Mouse (Mus musculus) MEL (cell line): ENCODE measurements at regions not wholly inside any gene's neighbourhood (a gene's known extent, or its start where the extent isn't known, plus 50 kb on each side); places are given as distances from the start of the nearest gene placed in this dataset.

Experiments used
- DNase-seq: peaks from one replicate; pipeline ENCODE4 v3.0.0; 2011; ENCODE audit warnings: low read depth, low spot score
- H3K27ac ChIP-seq: 2 replicates; pipeline ENCODE4 v1.5.1; 2012; ENCODE audit warnings: low read depth, mild to moderate bottlenecking, control low read depth, low read length, moderate library complexity; ENCODE audit not compliant: control insufficient read depth
- H3K27me3 ChIP-seq, 2 experiments: fragments of 150-350 bp in 1 of 2; sonication (generic) in 1 of 2; 2 replicates each; pipeline ENCODE4 v1.6.1; 2012; ENCODE audit warnings: low read length in 2 of 2, mild to moderate bottlenecking in 2 of 2, improper control_type of control experiment in 1 of 2, moderate library complexity in 1 of 2; ENCODE audit not compliant: insufficient read depth in 2 of 2, control insufficient read depth in 1 of 2
- H3K36me3 ChIP-seq, 2 experiments: 2 replicates each; pipeline ENCODE4 v1.6.1; 2012 to 2014; ENCODE audit warnings: low read length in 2 of 2, improper control_type of control experiment in 1 of 2, inconsistent platforms in 1 of 2, mild to moderate bottlenecking in 1 of 2; ENCODE audit not compliant: insufficient read depth in 2 of 2, control insufficient read depth in 1 of 2
- H3K4me1 ChIP-seq, 2 experiments: fragments of 150-350 bp in 1 of 2; sonication (generic) in 1 of 2; 2 replicates each; pipeline ENCODE4 v1.6.1; 2012; ENCODE audit warnings: low read length in 2 of 2, improper control_type of control experiment in 1 of 2, mild to moderate bottlenecking in 1 of 2; ENCODE audit not compliant: insufficient read depth in 2 of 2, control insufficient read depth in 1 of 2
- H3K4me3 ChIP-seq, 2 experiments: fragments of 150-350 bp in 1 of 2; sonication (generic) in 1 of 2; 2 replicates each; pipeline ENCODE4 v1.5.1; 2012; ENCODE audit warnings: low read depth in 2 of 2, low read length in 2 of 2, mild to moderate bottlenecking in 2 of 2, moderate library complexity in 2 of 2, control low read depth in 1 of 2, improper control_type of control experiment in 1 of 2; ENCODE audit not compliant: control insufficient read depth in 1 of 2, insufficient read depth in 1 of 2
- H3K79me2 ChIP-seq: 2 replicates; pipeline ENCODE4 v1.6.1; 2012; ENCODE audit warnings: mild to moderate bottlenecking, low read length, moderate library complexity; ENCODE audit not compliant: control insufficient read depth, poor library complexity, insufficient read depth
- H3K9ac ChIP-seq: 2 replicates; pipeline ENCODE4 v1.6.1; 2012; ENCODE audit warnings: low read depth, mild to moderate bottlenecking, control low read depth, low read length, moderate library complexity; ENCODE audit not compliant: control insufficient read depth, poor library complexity, severe bottlenecking
- H3K9me3 ChIP-seq: fragments of 150-350 bp; sonication (generic); replicated peaks from 2 replicates; pipeline ENCODE4 v1.6.1; 2012; ENCODE audit warnings: mild to moderate bottlenecking, low read length, improper control_type of control experiment, moderate library complexity; ENCODE audit not compliant: insufficient read depth
- BHLHE40 ChIP-seq: IDR thresholded peaks from 2 replicates; pipeline ENCODE4 v1.6.1; 2012; ENCODE audit warnings: low read depth, mild to moderate bottlenecking, inconsistent platforms, low read length, improper control_type of control experiment, borderline replicate concordance
- CHD1 ChIP-seq: IDR thresholded peaks from 2 replicates; pipeline ENCODE4 v1.6.1; 2012; ENCODE audit warnings: low read depth, mild to moderate bottlenecking, inconsistent platforms, low read length, improper control_type of control experiment
- CTCF ChIP-seq, 3 experiments: IDR thresholded peaks in 2 of 3; conservative IDR thresholded peaks in 1 of 3; 2 replicates each; pipeline ENCODE4 v1.5.1; 2011 to 2012; ENCODE audit warnings: low read length in 3 of 3, low read depth in 2 of 3, mild to moderate bottlenecking in 2 of 3, improper control_type of control experiment in 1 of 3, inconsistent platforms in 1 of 3, mixed read lengths in 1 of 3, moderate library complexity in 1 of 3; ENCODE audit not compliant: control insufficient read depth in 1 of 3, insufficient read depth in 1 of 3, poor library complexity in 1 of 3, severe bottlenecking in 1 of 3
- EP300 ChIP-seq, 2 experiments: IDR thresholded peaks; 2 replicates each; pipeline ENCODE4 v1.6.1; 2011; ENCODE audit warnings: improper control_type of control experiment in 2 of 2, low read length in 2 of 2, low read depth in 1 of 2, mild to moderate bottlenecking in 1 of 2
- JUND ChIP-seq: IDR thresholded peaks from 2 replicates; pipeline ENCODE4 v1.6.1; 2011; ENCODE audit warnings: low read depth, mild to moderate bottlenecking, improper control_type of control experiment, low read length
- MXI1 ChIP-seq: IDR thresholded peaks from 2 replicates; pipeline ENCODE4 v1.6.1; 2011; ENCODE audit warnings: mild to moderate bottlenecking, low read depth, low read length, improper control_type of control experiment
- MYC ChIP-seq: IDR thresholded peaks from 2 replicates; pipeline ENCODE4 v1.6.1; 2011; ENCODE audit warnings: low read depth, mild to moderate bottlenecking, low read length, improper control_type of control experiment, moderate library complexity
- POLR2AphosphoS2 ChIP-seq: IDR thresholded peaks from 2 replicates; pipeline ENCODE4 v1.6.1; 2011; ENCODE audit warnings: low read length, improper control_type of control experiment
- SMC3 ChIP-seq: IDR thresholded peaks from 2 replicates; pipeline ENCODE4 v1.6.1; 2011; ENCODE audit warnings: low read depth, low read length, improper control_type of control experiment
- TAL1 ChIP-seq: IDR thresholded peaks from 2 replicates; pipeline ENCODE4 v1.6.1; 2012; ENCODE audit warnings: mild to moderate bottlenecking, inconsistent platforms, low read length, moderate library complexity, mixed read lengths
- TBP ChIP-seq: IDR thresholded peaks from 2 replicates; pipeline ENCODE4 v1.8.0; 2011; ENCODE audit warnings: low read depth, low read length, improper control_type of control experiment
- USF2 ChIP-seq, 2 experiments: IDR thresholded peaks; 2 replicates each; pipeline ENCODE4 v1.6.1; 2011 to 2012; ENCODE audit warnings: improper control_type of control experiment in 2 of 2, low read length in 2 of 2, borderline replicate concordance in 1 of 2, inconsistent platforms in 1 of 2, low read depth in 1 of 2, mild to moderate bottlenecking in 1 of 2; ENCODE audit not compliant: insufficient read depth in 1 of 2

DNA sequence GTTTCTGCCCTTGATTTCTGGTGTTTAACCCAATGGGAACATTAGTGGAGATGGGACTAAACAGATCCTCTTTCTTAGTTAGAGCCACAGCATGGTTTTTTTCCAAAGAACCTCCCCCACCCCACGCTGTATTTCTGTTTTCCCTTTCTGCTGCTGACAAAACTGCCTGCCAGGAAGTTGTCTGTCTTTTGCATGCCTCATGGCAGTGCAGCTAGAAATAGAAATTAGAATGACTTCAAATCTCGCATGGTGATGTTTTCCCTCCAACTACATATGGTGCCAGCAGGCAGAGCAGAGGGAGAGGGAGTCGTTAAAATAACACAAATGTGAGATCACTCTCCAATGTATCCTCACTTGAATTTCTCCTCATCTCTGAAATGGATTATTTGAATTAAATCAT lies 101.0 kb upstream of the Ankrd55 start:
- Histone ChIP-seq H3K4me1 (no peaks in the 10 kb centered on the region), H3K9ac (no peak overlapping the region), H3K27ac (no peak overlapping the region), H3K9me3 (no peaks in the 10 kb centered on the region)
- TF ChIP-seq USF2 (IDR thresholded peaks at IDR 0.05; ENCODE audit: borderline replicate concordance in 1 of 2, insufficient read depth in 1 of 2, low read depth in 1 of 2, low read length in 2 of 2), result no peak
- TF ChIP-seq, all 39 proteins: peak for 0
- Histone ChIP-seq H3K4me3 (no peak overlapping the region), H3K36me3 (no peaks in the 10 kb centered on the region), H3K27me3 (no peaks in the 10 kb centered on the region), H3K79me2 (no peaks in the 10 kb centered on the region)
- no peak for DNase-seq

DNA sequence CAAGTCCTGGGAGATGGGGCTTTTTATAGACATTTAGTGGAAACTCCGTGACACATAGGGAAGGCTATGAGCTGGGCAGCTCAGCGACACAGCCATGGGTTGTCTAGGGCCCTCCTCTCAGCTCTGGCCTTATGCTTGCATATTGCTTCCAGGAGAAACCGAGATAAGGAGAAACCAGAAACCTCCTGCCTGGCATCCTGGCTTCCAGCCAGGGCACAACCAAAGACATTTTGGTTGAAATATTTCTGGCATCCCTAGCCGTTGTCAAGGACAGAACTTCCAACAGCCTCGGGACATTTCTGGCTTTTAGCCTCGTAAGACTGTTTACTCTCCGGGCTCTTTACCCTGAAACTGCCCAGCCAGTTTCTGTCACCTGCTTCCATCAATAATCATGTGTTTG lies 99.9 kb upstream of the Ankrd55 start:
- Histone ChIP-seq H3K4me1 (no peaks in the 10 kb centered on the region), H3K9ac (no peak overlapping the region)
- no peak for TF ChIP-seq SMC3
- TF ChIP-seq, all 39 proteins: peak for 0
- DNase-seq, result no peak
- Histone ChIP-seq H3K9me3 (no peaks in the 10 kb centered on the region), H3K4me3 (no peak overlapping the region), H3K27ac (no peak overlapping the region), H3K27me3 (no peaks in the 10 kb centered on the region), H3K36me3 (no peaks in the 10 kb centered on the region), H3K79me2 (no peaks in the 10 kb centered on the region)

DNA sequence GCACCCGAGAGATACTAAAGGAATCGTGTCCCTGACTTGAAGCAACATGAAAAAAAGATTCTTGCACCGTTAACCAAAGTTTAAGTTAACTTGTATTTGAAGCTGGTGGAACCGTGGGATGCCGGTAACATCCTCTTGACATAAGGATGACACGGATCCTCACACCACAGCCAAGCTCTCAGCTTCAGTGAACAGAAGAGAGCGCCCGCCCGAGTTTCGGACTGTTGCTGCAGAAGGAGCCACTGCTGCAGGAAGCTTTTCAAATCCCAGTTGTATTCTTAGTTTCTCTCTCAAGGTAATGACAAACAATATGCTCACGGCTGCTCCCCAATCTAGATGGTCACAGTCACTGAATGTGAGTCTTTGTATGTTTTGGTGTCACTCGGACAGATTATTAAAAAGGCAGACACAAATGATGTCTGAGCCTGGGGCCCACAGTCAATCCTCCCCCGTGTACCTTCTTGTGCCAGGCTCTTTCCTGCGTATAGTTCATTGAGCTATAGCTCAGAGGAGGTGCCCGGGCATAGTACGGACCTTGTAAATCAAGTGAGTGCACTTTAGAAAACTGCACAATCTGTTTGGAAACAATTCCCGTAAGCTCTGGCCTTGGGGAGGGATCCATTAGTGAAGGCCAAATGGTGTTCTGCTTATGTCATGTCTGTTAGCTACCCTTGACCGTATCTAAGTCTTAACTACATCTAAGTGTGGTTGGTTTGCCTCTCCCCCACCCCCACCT lies 99.3 kb upstream of the Ankrd55 start:
- Histone ChIP-seq H3K36me3 (no peaks in the 10 kb centered on the region), H3K27ac (no peak overlapping the region)
- TF ChIP-seq TBP (no peak), MYC (no peak), CTCF (IDR thresholded peaks at IDR 0.05 in 2 of 3, conservative IDR thresholded peaks at IDR 0.05 in 1 of 3; ENCODE audit: control insufficient read depth in 1 of 3, insufficient read depth in 1 of 3, low read depth in 2 of 3, low read length in 3 of 3, poor library complexity in 1 of 3, severe bottlenecking in 1 of 3) (no peak), POLR2AphosphoS2 (no peak), EP300 (IDR thresholded peaks at IDR 0.05; ENCODE audit: low read depth in 1 of 2, low read length in 2 of 2) (no peak), MXI1 (no peak), CHD1 (no peak), BHLHE40 (no peak), JUND (no peak), TAL1 (no peak)
- TF ChIP-seq, all 39 proteins: peak for 0
- no peaks in the 10 kb centered on the region for H3K9me3 ChIP-seq
- H3K79me2 ChIP-seq, result no peaks in the 10 kb centered on the region
- H3K9ac ChIP-seq, result no peak overlapping the region
- no peak for DNase-seq
- no peaks in the 10 kb centered on the region for H3K4me1 ChIP-seq
- no peak overlapping the region for H3K4me3 ChIP-seq
- H3K27me3 ChIP-seq, result no peaks in the 10 kb centered on the region
